Mouse (Mus musculus) cortical plate, adult 2 months (tissue): Measurements from ENCODE around the gene Camkk2. TPM values are rescaled to one million over a fixed set of nuclear protein-coding genes. Genes with fewer than 3 reads are reported as not detected.

Experiments used
- H3K27ac ChIP-seq: fragments of 200-500 bp; 2 replicates; pipeline ENCODE4 v1.5.1; 2012; ENCODE audit warnings: low read length, control low read depth, inconsistent platforms; ENCODE audit not compliant: insufficient read depth
- H3K4me1 ChIP-seq: fragments of 200-500 bp; 2 replicates; pipeline ENCODE4 v1.6.1; 2011; ENCODE audit warnings: low read length; ENCODE audit not compliant: control insufficient read depth, insufficient read depth
- H3K4me3 ChIP-seq: fragments of 200-500 bp; 2 replicates; pipeline ENCODE4 v1.5.1; 2011; ENCODE audit warnings: mild to moderate bottlenecking, low read length, control low read depth; ENCODE audit not compliant: insufficient read depth
- CTCF ChIP-seq: fragments of 200-500 bp; IDR thresholded peaks from 2 replicates; pipeline ENCODE4 v1.5.1; 2011; ENCODE audit warnings: mild to moderate bottlenecking, control low read depth, low read length; ENCODE audit not compliant: insufficient read depth; ENCODE audit errors: extremely low read depth
- POLR2A ChIP-seq: fragments of 200-500 bp; IDR thresholded peaks from 2 replicates; pipeline ENCODE4 v1.6.1; 2011; ENCODE audit warnings: mild to moderate bottlenecking, low read length, control low read depth; ENCODE audit not compliant: insufficient read depth; ENCODE audit errors: extremely low read depth
- polyA plus RNA-seq: library from polyadenylated mRNA; depleted of rRNA; stranded (reverse); fragments of >200 nt; gene quantifications from 2 replicates; pipeline ENCODE4 v1.2.3, GENCODE M21; 2012

Gene Camkk2
- polyA plus RNA-seq, 1 experiment = 276 TPM

DNA sequence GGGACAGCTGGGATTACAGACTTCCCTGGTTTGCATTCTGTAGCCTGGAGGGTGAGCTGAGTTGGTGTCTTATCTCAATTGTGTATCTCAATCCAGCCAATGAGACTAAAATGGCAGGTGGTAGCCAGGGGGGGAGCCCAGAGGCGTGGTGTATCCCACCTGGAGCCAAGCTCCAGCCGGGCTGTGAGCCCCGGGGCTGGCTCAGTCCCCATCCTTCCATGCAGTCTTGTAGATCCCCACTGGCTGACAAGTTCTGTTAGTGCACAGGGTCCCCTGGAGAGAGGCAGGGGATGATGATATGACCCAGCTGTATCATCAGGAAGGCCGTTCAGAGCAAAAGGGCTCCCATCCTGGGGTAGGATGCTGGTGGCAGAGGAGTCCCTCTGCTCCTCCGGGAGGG is 52.6 kb downstream of the Camkk2 start:
- Histone ChIP-seq H3K4me1 (no peaks in the 10 kb centered on the region; the same call in 1 of the 2 replicates), H3K4me3 (no peak overlapping the region), H3K27ac (no peak overlapping the region)
- no peak for TF ChIP-seq CTCF
- no peak for TF ChIP-seq POLR2A

DNA sequence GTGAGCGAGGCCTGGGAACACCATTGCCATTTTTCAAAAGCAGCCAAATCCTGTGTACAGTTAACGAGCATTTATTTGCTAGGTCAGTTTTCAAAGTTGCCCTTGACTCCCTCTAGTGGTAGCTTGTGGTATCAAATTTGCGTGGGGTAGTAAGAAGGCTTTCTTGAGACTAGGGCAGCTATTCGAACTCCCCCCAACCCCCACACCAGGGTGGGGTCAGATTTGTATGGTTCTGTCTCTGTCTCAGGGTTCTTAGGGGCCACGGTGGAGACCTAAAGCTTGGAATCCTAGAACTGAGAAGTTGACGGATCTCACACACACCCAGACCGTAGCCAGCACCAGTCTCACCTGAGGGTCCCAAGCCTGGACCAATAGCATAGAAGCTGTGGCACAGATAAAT is 53.1 kb downstream of the Camkk2 start:
- TF ChIP-seq CTCF (peak; percentile 63), POLR2A (no peak)
- Histone ChIP-seq H3K4me1 (no peaks in the 10 kb centered on the region; the same call in 1 of the 2 replicates), H3K27ac (no peak overlapping the region), H3K4me3 (no peak overlapping the region)

DNA sequence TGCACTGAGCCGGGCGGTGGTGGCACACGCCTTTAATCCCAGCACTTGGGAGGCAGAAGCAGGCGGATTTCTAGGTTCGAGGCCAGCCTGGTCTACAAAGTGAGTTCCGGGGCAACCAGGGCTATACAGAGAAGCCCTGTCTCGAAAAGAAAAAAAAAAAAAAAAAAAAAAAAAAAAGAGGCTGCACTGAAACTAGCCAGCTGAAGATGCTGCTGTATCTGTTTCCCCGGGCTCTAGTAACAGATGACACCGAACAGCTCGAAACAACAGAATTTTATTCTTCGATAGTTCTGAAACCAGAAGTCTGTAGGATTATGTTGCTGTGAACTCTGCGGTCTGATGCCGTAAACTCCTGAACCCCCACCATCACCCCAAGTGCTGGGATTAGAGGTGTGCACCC is 53.8 kb downstream of the Camkk2 start:
- H3K27ac ChIP-seq = no peak overlapping the region
- TF ChIP-seq CTCF (no peak), POLR2A (no peak)
- no peaks in the 10 kb centered on the region; the same call in 1 of the 2 replicates for H3K4me1 ChIP-seq
- H3K4me3 ChIP-seq = no peak overlapping the region

DNA sequence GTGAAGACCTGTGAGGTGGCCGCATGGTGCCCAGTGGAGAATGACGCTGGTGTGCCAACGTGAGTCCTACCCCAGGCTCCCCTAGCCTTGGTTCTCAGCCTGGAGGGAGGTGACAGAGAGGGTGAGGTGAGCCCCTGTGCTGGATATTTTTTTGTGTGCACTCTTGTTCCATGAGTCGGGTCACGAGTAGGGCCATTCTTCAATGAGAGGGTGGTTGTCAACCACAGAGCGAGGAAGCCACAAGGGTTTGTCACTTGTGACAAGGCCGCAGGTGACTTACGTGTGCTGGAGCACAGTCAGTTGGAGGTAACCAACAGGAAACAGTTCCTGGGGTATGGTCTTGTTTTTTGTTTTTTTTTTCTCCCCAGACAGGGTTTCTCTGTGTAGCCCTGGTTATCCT is 60.0 kb downstream of the Camkk2 start:
- TF ChIP-seq POLR2A (no peak), CTCF (no peak)
- Histone ChIP-seq H3K4me3 (no peak overlapping the region), H3K4me1 (no peaks in the 10 kb centered on the region), H3K27ac (no peak overlapping the region)

DNA sequence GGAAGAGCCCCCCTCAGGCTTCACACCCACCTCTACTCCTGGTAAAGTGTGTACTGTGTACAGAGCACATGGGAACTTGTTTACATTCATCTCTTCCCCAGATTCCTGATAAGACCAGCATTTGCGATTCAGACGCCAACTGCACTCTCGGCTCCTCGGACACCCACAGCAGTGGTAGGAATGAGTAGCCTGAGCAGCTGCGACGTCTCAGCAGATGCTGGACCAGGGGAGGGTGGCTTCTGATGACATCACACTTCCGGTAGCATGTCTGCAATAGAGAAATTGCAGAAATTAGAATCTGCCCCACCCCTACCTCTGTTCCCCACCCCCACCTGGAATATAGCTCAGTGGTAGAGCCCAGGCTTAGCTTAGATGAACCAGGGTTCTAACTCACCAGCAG is 60.8 kb downstream of the Camkk2 start:
- Histone ChIP-seq H3K4me1 (no peaks in the 10 kb centered on the region), H3K4me3 (no peak overlapping the region), H3K27ac (no peak overlapping the region)
- TF ChIP-seq CTCF = no peak
- TF ChIP-seq POLR2A = no peak

DNA sequence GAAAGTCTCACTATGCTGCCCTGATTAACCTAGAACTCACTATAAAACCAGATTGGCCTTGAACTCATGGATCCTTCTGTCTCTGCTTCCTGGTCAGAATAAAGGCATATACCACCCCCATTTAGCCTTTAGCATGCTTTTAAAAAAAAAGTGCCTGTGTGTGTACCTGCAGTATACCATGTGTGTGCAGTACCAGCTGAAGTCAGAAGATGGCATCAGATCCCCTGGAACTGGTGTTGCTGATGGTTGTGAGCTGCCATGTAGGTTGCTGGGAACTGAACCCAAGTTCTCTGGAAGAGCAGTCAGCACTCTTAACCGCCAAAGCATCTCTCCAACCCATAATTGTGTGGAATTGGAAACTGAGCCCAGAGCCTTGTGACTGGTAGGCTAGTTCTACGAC is 62.4 kb downstream of the Camkk2 start:
- Histone ChIP-seq H3K4me1 (no peaks in the 10 kb centered on the region), H3K4me3 (no peak overlapping the region), H3K27ac (no peak overlapping the region)
- no peak for TF ChIP-seq POLR2A
- no peak for TF ChIP-seq CTCF

DNA sequence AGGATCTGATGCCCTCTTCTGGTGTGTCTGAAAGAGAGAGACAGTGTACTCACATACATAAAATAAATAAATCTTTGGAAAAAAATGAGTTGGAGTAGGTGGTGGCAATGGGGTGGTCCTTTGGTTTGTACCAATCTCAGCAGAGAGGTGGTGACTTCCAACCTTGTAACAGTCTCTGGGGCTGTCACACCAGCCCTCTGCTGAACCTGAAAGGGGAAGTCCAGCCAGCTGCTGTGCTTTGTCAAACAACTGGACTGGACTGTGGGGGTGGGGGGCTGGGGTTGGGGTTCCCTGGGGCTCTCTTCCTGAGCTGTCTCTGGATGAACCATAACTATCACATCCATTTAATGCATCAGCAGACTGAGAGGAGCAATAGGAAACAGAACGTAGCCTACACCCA is 63.5 kb downstream of the Camkk2 start:
- H3K4me3 ChIP-seq = no peak overlapping the region
- no peak for TF ChIP-seq POLR2A
- no peak for TF ChIP-seq CTCF
- H3K27ac ChIP-seq = no peak overlapping the region
- no peaks in the 10 kb centered on the region for H3K4me1 ChIP-seq

DNA sequence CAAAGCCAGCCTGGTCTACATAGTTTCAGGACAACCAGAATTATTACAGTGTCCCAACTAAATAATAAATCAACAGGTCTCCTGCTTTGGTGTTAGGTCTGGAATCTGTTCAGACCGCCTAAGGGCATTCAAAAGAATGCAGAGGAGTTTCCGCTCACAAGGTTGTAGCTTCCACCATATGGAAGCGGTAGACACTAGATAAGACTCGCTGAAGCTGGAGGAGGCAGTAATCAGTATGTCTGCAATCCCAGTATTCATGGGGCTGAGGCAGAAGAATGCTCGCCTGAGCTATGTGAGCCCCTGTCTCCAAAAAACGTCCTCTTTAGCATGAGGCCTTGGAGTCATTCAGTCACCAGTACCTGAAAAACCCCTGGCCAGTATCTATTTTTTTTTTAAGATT is 70.4 kb downstream of the Camkk2 start:
- H3K27ac ChIP-seq = no peak overlapping the region
- no peak for TF ChIP-seq CTCF
- TF ChIP-seq POLR2A = no peak
- no peak overlapping the region for H3K4me3 ChIP-seq
- no peaks in the 10 kb centered on the region for H3K4me1 ChIP-seq

DNA sequence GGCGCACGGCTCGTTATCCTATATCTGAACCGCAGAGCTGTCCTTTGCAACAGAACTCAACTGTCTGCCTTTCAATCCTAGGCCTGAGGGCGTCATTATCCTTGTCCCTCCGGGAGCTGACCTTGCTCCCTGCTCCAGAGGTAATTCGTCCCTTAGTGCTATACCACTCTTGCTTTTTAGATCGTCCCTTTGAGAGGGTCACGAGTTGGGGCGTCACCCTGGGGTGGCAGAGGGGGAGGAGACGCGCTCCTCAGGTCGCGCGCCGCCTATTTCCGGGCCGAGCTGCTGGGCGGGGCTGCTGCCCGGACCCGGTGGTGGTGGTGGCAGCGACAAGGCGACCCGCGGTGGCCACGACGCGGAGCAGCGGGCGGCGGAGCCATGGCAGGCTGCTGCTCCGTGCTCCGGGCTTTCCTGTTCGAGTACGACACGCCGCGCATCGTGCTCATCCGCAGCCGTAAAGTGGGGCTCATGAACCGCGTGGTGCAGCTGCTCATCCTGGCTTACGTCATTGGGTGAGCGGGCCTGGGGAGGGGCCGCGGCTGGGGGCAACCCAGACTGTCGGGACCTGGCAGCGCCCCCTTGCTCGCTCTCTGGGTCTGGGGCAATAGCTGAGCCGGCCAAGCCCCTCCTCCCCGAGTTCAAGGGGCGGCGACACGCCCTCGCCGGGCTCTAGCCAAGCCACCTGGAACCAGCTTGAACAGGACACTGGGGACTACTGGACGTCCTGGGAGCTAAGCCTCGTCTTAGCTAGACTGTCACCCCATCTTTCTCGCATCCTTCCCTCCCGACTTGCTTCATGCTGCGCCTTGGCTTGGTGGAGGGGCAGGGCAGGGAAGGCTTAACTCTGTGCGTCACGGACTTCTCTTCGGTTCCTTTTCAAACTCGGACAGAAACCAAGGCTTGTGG is 71.7 kb downstream of the Camkk2 start, which contains the start of gene P2rx4:
Gene P2rx4, plus strand, starts transcription at position 269 of the 906 bp plus-strand sequence.
- Histone ChIP-seq H3K4me3 (peak within 1 kb of the TSS; percentile 76), H3K4me1 (no peaks in the 10 kb centered on the region), H3K27ac (peak within 1 kb of the TSS; percentile 44)
- no peak for TF ChIP-seq CTCF
- peak; percentile 78; the same call in 1 of the 2 replicates for TF ChIP-seq POLR2A

DNA sequence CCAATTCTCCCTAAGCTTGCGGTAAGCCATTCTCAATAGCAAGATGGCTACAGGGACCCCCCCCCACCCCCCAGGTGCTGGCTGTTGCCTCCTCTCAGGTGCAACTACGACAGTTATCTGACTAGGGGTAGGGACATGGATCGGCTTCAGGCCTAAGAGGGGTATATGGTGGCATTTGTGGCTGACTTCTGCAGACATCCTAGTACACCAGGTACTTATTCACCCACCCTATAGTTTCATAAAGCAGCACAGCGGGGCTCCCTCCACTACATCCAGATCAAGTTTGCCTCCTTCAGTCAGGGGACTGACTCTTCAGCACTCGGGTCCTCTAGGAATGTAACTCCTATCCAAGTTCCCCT is 72.3 kb downstream of the Camkk2 start:
- Histone ChIP-seq H3K4me3 (peak overlapping the region; percentile 76), H3K27ac (peak overlapping the region; percentile 44), H3K4me1 (no peaks in the 10 kb centered on the region)
- TF ChIP-seq CTCF (no peak), POLR2A (no peak)

DNA sequence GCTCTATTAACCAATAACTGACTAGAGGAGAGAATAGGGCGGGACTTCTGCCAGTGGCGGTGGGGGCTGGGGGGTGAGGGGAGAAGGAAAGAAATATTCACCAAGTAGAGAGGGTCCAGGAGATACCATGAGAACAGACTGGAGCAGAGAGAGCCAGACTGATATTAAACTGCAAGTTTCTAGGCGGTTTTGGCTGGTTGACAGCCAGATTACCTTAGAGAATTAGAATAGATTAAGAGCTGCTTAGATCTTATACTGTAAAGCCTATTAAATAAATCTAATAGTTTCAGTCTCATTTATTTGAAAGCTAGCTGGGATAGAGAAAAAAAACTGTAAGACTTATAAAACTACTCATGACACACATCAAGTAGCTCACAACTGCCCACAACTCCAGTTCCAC is 74.0 kb downstream of the Camkk2 start:
- H3K27ac ChIP-seq = no peak overlapping the region
- no peak overlapping the region for H3K4me3 ChIP-seq
- no peaks in the 10 kb centered on the region for H3K4me1 ChIP-seq
- TF ChIP-seq POLR2A (no peak), CTCF (no peak)
